19 mouse cellular contexts compared by ENCODE assay signal in genomic region chr3:109165214-109165829, GRCm38 (mm10). TPM values are rescaled to one million over a fixed set of nuclear protein-coding genes. Genes with fewer than 3 reads are reported as not detected.
DNase-seq lines count a peak whose midpoint lies in the region; ATAC-seq and TF ChIP-seq lines count a peak whose summit lies in the region.
"Had no signal": no experiment of that assay in that cellular context is flagged by ENCODE, and none has a peak within 500 bp of the region (broad histone marks: within the 10 kb centered on the region; RNA-seq: fewer than 3 reads in every experiment).

No protein-coding gene starts in this region.

- in situ Hi-C loops in Patski (cut with MboI; ENCODE audit: low pct_unique_long_range_greater_than_20kb), result no loop called here

- H3K4me2 ChIP-seq in kidney, embryonic 15.5 days, result no peak overlapping the region
- H3K4me2 ChIP-seq: heart, embryonic 11.5 days; lung, embryonic 14.5 days had no signal

- no peak overlapping the region for H3K9ac ChIP-seq in kidney, embryonic 15.5 days
- H3K9ac ChIP-seq: lung, embryonic 14.5 days had no signal

- H3K27ac ChIP-seq in kidney, embryonic 15.5 days, result no peak overlapping the region
- H3K27ac ChIP-seq: midbrain, embryonic 10.5 days had no signal

- no peak overlapping the region for H3K4me3 ChIP-seq in kidney, embryonic 15.5 days (replicated peaks)
- H3K4me3 ChIP-seq: erythroblast, embryonic 14.5 days; midbrain, embryonic 10.5 days had no signal

- ATAC-seq in Patski, result peak; percentile 94
- peak; percentile 75 for ATAC-seq in megakaryocyte, adult 5-6 weeks (ENCODE audit: poor library complexity, severe bottlenecking)
- ATAC-seq in kidney, embryonic 15.5 days (replicated peaks; ENCODE audit: low FRiP score), result no peak
- ATAC-seq in activated CD4-positive, CD25-positive, alpha-beta regulatory T cell, adult 4 months, result no peak

- peak; percentile 10 to 45 for DNase-seq in adrenal gland, postnatal 36 days
- no peak for DNase-seq in adrenal gland, postnatal 10 days
- DNase-seq in 3T3-L1 (ENCODE audit: low read depth, low spot score), result peak; percentile 97
- DNase-seq in Patski (ENCODE audit: low read depth, low spot score), result peak; percentile 71
- DNase-seq in cerebellum, postnatal 36 days, result no peak
- DNase-seq: cerebellum, adult 9-11 months; gastrocnemius, postnatal 10 days; kidney, adult 11 months; kidney, postnatal 36 days; retina, postnatal 1 day; thymus, postnatal 25 days had no signal

- CTCF ChIA-PET in Patski (lab: Charles Lee), result interaction anchor here (0.7 to 1.7 kb wide), 9 partner anchors 12 to 333 kb away, joined by 3 to 11 read pairs (median 3); no protein-coding TSS in a partner anchor

- H3K27me3 ChIP-seq in Patski, result no peaks in the 10 kb centered on the region
- no peaks in the 10 kb centered on the region for H3K27me3 ChIP-seq in kidney, embryonic 15.5 days
- H3K27me3 ChIP-seq: CH12.LX had no signal

- 85% methylated on average over 8 of the region's 8 CpGs for WGBS in kidney, embryonic 15.5 days

- peaks cover 34% of the 10 kb centered on the region for H3K36me3 ChIP-seq in kidney, embryonic 15.5 days

- H3K4me1 ChIP-seq in kidney, embryonic 15.5 days, result no peaks in the 10 kb centered on the region
- H3K4me1 ChIP-seq: midbrain, embryonic 10.5 days had no signal

- no peak for TF ChIP-seq CTCF in Patski (IDR thresholded peaks at IDR 0.05)

- H3K9me3 ChIP-seq in kidney, embryonic 15.5 days (replicated peaks), result no peaks in the 10 kb centered on the region
- H3K9me3 ChIP-seq: midbrain, embryonic 10.5 days had no signal

- POLR2A ChIA-PET in Patski (lab: Charles Lee), result interaction anchor here (1.0 kb wide), 1 partner anchor 43 kb away, joined by 3 read pairs; the partner anchor contains the start of gene Slc25a24

RNA-seq across cellular contexts. Expression of gene Slc25a24, which starts 42.4 kb away (rescaled TPM):
- 10 to 100 TPM; 58.7 to 78.0 TPM for total RNA-seq in adrenal gland, postnatal 36 days (2021)
- 10 to 100 TPM; 26.8 to 31.8 TPM for total RNA-seq in adrenal gland, postnatal 10 days (2021)
- 71.9 TPM for polyA plus RNA-seq in Patski (2021)
- 79.2 and 86.8 TPM in 2 replicates for total RNA-seq in megakaryocyte, adult 5-6 weeks (2015)
- 87.0 and 90.7 TPM in 2 replicates for total RNA-seq in megakaryocyte, adult 5-6 weeks (2017)
- polyA plus RNA-seq in kidney, embryonic 15.5 days (2015; fragmentation: Nextera tagmentation; extraction: Ambion mirVana), result 25.3 and 26.5 TPM in 2 replicates
- polyA plus RNA-seq in activated CD4-positive, CD25-positive, alpha-beta regulatory T cell, adult 4 months (2017; shearing (Covaris generic)), result 10 to 100 TPM; 20.4 to 26.7 TPM

Comparison
In these comparisons a context has a peak if more than half of its experiments do, and no peak if none do; other contexts are left out.
1. DNase-seq: peak in adrenal gland, postnatal 36 days (2 of 2), 3T3-L1 (single experiment) and Patski (single experiment); none in adrenal gland, postnatal 10 days (single experiment) and cerebellum, postnatal 36 days (0 of 2).
2. ATAC-seq: peak in Patski (single experiment) and megakaryocyte, adult 5-6 weeks (single experiment); none in kidney, embryonic 15.5 days (single experiment) and activated CD4-positive, CD25-positive, alpha-beta regulatory T cell, adult 4 months (single experiment).